Mouse (Mus musculus) myocyte (in vitro differentiated cells): Measurements from ENCODE around the gene Plekha4. TPM values are rescaled to one million over a fixed set of nuclear protein-coding genes. Genes with fewer than 3 reads are reported as not detected.

Source experiments
- H3K27me3 ChIP-seq: one replicate; pipeline ENCODE4 v1.6.1; 2011; ENCODE audit not compliant: control insufficient read depth, insufficient read depth, insufficient read length
- H3K36me3 ChIP-seq: one replicate; pipeline ENCODE4 v1.6.1; 2011; ENCODE audit not compliant: control insufficient read depth, insufficient read depth
- H3K4me2 ChIP-seq: one replicate; pipeline ENCODE4 v1.6.1; 2011; ENCODE audit warnings: low read depth, control low read depth
- H3K4me3 ChIP-seq: one replicate; pipeline ENCODE4 v1.5.1; 2011; ENCODE audit warnings: mild to moderate bottlenecking, control low read depth, moderate library complexity
- H3K79me2 ChIP-seq: one replicate; pipeline ENCODE4 v1.6.1; 2011; ENCODE audit not compliant: control insufficient read depth, insufficient read depth
- H3ac ChIP-seq: one replicate; pipeline ENCODE4 v1.6.1; 2011; ENCODE audit not compliant: control insufficient read depth, insufficient read length
- REST ChIP-seq: IDR thresholded peaks from one replicate; pipeline ENCODE4 v1.6.1; 2011; ENCODE audit warnings: mild to moderate bottlenecking, control low read depth, moderate library complexity; ENCODE audit not compliant: insufficient read depth, insufficient read length
- polyA plus RNA-seq: library from polyadenylated mRNA; unstranded; fragments of >200 nt; fragmentation: generic; extraction: Trizol; gene quantifications from one replicate; pipeline ENCODE4 v1.2.1, GENCODE M21; 2012; ENCODE audit warnings: missing spikeins

Gene Plekha4
- polyA plus RNA-seq, 1 experiment: 2.6 TPM

DNA sequence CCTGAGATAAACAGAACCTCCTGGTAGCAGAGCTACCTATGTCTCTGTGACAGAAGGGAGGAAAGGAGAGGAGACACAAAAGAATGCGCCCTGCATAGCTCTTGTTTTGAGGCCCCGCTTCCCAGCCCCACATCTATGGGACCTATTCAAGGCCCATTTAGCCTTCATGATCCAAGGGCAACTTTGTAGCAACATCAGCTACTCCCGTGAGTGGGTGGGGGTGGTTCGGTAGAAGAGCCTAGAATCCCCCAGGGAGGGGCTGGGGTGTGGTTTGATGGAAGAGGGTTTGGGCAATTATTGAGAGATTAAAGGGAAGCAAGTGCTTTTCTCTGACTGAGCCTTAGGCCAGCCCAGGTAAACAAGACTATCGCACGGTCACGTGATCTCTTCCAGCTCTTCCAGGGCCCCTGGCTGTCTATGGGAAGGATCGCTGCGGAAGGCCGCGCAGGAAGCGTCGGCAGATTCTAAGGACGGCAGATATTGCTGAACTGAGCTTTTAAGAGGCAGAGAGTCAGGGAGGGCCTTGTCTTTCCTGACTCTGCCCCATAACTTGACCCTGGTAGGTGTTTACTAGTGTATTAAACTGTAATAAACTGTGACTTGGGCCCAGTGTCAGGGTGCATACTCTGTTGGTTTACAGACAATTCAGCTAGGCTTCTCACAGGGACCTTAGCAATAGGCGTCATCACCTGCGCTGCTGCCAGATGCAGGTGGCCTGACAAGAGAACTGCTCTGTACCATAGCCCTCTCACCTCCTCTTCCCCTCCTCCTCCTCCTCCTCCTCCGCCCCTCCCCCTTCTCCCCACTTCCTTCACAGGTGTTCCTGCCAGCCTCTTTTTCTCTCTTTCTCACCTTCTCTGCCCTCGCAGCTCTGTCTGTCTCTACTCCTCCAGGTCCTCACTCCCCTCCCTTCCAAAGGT is 73.1 kb downstream of the Plekha4 start:
- Histone ChIP-seq H3K27me3 (no peaks in the 10 kb centered on the region), H3K79me2 (no peaks in the 10 kb centered on the region), H3K4me3 (no peak overlapping the region), H3K4me2 (no peak overlapping the region), H3ac (no peak overlapping the region), H3K36me3 (no peaks in the 10 kb centered on the region)
- no peak for TF ChIP-seq REST

Other genes starting within 250 kb of the Plekha4 start
- gene Slc6a21, start 248.8 kb upstream of the Plekha4 start, polyA plus RNA-seq: not detected
- 27.3 TPM for gene Trpm4, start 192.6 kb upstream of the Plekha4 start, polyA plus RNA-seq
- gene Hrc, start 191.0 kb upstream of the Plekha4 start, polyA plus RNA-seq: 173 TPM
- 6.6 TPM for gene Ppfia3, start 159.3 kb upstream of the Plekha4 start, polyA plus RNA-seq
- gene Lin7b, start 155.7 kb upstream of the Plekha4 start, polyA plus RNA-seq: 2.4 TPM
- 189 TPM for gene Snrnp70, start 130.6 kb upstream of the Plekha4 start, polyA plus RNA-seq
- gene Kcna7, start 120.7 kb upstream of the Plekha4 start, polyA plus RNA-seq: 0.65 TPM
- gene Ntf5, start 112.6 kb upstream of the Plekha4 start, polyA plus RNA-seq: 1.9 TPM
- 0.07 TPM for gene Lhb, start 105.5 kb upstream of the Plekha4 start, polyA plus RNA-seq
- 125 TPM for gene Gys1, start 91.5 kb upstream of the Plekha4 start, polyA plus RNA-seq
- gene Ruvbl2, start 88.2 kb upstream of the Plekha4 start, polyA plus RNA-seq: 118 TPM
- 2,413 TPM for gene Ftl1, start 66.4 kb upstream of the Plekha4 start, polyA plus RNA-seq
- 249 TPM for gene Bax, start 59.4 kb upstream of the Plekha4 start, polyA plus RNA-seq
- gene Tulp2, start 44.5 kb upstream of the Plekha4 start, polyA plus RNA-seq: 0.06 TPM
- gene Gm45808, start 39.5 kb upstream of the Plekha4 start, polyA plus RNA-seq: not detected
- 0.13 TPM for gene Dhdh, start 37.5 kb upstream of the Plekha4 start, polyA plus RNA-seq
- 135 TPM for gene Nucb1, start 15.9 kb upstream of the Plekha4 start, polyA plus RNA-seq
- gene Ppp1r15a, start 62 bp upstream of the Plekha4 start, polyA plus RNA-seq: 306 TPM
- gene Hsd17b14, start 28.6 kb downstream of the Plekha4 start, polyA plus RNA-seq: 1.9 TPM
- gene Bcat2, start 43.8 kb downstream of the Plekha4 start, polyA plus RNA-seq: 54.1 TPM
- gene Fgf21, start 89.2 kb downstream of the Plekha4 start, polyA plus RNA-seq: 486 TPM
- gene Fut1, start 91.0 kb downstream of the Plekha4 start, polyA plus RNA-seq: 3.8 TPM
- gene Izumo1, start 95.5 kb downstream of the Plekha4 start, polyA plus RNA-seq: not detected
- gene Rasip1, start 101.2 kb downstream of the Plekha4 start, polyA plus RNA-seq: 0.40 TPM
- gene Mamstr, start 113.6 kb downstream of the Plekha4 start, polyA plus RNA-seq: 12.5 TPM
- gene Fut2, start 140.1 kb downstream of the Plekha4 start, polyA plus RNA-seq: 0.41 TPM
- gene Ntn5, start 157.7 kb downstream of the Plekha4 start, polyA plus RNA-seq: 3.6 TPM
- gene Sec1, start 168.1 kb downstream of the Plekha4 start, polyA plus RNA-seq: 0.41 TPM
- 3.6 TPM for gene Car11, start 173.5 kb downstream of the Plekha4 start, polyA plus RNA-seq
- gene Dbp, start 178.8 kb downstream of the Plekha4 start, polyA plus RNA-seq: 26.2 TPM
- 3,224 TPM for gene Rpl18, start 189.1 kb downstream of the Plekha4 start, polyA plus RNA-seq
- gene Sphk2, start 191.7 kb downstream of the Plekha4 start, polyA plus RNA-seq: 22.8 TPM
- 0.18 TPM for gene Fam83e, start 194.9 kb downstream of the Plekha4 start, polyA plus RNA-seq
- not detected for gene Spaca4, start 199.5 kb downstream of the Plekha4 start, polyA plus RNA-seq